Mouse (Mus musculus): ENCODE data around the gene 0610009B22Rik.
"Not testable (repeated sequence)": the region's sequence is repeated elsewhere in the genome, so short reads cannot be mapped to it uniquely, and the experiment has no call there.

0610009B22Rik gene

DNA sequence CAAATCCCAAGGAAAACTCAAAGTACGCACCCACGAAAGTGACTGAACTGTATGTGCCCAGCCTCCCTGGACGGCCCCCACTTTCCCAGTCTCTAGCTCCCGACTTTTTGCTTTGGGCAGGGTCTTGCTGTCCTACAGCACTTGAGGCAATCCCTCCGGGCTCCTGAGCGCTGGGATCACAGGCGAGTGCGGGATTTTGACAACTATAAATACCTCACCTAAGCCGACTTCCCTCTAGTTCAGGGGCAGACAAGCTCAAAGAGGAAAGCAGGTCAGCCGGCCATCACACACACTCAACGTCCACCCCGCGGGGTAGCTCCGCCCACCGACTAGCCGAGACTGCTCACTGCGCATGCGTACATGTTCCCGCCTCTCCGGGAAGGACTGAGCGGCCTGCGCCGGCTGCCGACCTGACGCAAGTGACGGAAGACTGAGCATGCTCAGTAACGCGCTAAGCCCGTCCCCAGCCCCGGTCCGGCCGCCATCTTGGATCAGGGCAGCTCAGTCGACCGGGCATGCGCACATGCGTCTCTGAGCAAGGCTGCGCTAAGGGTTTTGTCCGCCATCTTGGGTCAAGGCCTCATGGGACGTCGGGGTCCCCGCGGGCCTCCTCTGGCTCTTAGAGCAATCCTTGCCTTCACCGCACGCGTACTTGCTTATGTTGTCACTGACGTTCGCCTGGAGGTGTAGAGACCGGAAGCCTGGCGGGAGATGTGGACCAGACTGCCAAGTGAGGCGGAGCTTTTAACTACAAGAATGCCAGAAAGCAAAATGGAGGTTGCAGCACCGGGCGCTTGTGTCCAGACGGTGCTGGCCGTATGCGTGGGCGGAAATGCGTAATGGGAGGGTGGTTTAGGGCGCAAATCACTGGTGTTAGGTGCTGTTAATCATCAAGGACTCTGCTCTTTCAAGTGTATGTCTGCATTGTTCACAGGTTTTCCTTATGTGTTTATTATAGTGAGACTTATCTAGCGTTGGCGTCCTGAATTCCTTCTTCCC, at the start of gene 0610009B22Rik:
0610009B22Rik (minus strand) TSS at position 545 of the 999 bp plus-strand sequence.
- DNase-seq (ENCODE audit: low spot score): peak; percentile 100

DNA sequence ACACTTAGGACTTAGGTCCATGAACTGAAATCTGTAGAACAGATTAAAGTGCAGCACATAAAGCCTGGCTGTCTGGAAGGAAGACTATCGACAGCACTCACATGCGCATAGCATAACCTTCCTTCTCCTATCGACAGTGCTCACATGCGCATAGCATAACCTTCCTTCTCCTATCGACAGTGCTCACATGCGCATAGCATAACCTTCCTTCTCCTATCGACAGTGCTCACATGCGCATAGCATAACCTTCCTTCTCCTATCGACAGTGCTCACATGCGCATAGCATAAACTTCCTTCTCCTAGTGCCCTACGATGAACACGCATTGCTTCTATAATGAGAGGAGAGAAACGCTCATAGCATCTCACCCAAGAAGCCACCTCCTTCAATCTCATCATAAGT, 45.5 kb upstream of the 0610009B22Rik start:
- DNase-seq (ENCODE audit: low spot score): not testable (repeated sequence)

DNA sequence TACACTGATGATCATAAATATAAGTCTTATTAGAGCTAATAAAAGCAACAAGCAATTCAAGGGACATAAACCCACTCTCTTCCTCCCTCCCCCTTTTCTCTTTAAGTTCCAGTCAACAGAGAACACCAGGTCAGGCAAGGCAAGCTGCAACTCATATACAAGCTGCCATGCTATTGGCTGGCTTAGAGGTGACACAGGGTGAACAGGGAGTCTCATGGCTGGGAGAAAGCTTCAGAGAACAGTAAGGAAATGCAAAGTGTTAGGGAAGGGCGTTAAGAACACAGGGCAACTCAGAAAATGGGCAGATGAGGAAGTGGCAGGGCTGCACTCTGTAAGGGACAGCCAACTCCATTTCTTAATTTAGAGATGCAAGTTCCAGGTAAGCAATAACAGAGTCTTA, 44.2 kb upstream of the 0610009B22Rik start:
- no peak for DNase-seq (ENCODE audit: low spot score)

DNA sequence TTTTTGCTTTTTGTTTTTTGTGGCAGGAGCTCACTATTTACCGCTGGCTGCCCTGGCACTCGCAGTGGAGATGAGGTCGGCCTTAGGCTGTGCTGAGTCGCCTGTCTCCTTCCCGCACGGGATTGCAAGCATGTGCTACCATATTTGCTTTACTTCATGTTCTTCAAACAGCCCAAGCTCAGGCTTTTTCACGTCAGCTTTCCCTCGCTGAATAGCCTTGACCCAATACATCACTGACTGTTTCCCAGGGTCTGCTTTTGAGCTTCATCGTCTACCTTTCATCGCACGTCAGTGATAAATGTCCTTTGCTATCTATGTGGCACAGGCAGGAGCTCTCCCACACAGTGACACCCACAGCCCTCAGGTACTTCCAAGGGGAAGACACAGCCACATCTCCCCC, 32.4 kb upstream of the 0610009B22Rik start:
- no peak for DNase-seq (ENCODE audit: low spot score)

DNA sequence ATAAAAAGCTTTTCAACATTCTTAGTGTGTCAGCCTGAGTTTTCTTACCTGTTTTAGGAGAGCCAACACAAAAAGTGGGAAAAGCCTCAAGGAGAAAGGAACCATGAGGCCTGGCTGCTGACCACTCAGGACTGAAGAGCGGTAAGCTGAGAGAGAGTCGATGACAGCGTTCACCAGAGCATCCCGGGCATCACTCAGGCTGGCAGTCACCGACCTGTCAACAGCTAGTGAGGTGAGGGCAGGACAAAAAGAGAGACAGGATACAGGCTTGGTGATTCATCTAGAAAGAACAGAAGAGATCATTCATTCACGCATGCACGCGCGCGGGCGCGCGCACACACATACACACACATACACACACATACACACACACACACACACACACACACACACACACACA, 18.4 kb upstream of the 0610009B22Rik start:
- DNase-seq (ENCODE audit: low spot score): no peak

DNA sequence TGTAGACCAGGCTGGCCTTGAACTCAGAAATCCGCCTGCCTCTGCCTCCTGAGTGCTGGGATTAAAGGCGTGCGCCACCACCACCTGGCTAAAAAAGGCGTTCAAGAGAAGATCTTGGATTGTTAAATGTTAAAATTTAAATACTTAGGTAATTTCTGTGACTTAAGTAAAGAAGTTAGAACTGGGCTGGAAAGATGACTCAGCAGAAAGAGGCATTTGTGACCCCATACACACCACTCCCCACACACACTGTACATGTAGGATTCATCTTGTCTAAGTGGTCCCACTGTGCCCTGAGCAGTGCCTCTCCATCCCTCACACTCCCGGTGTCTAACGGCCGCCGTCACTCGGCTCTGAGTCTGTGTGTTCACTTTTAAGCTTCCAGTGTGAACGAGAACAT, 17.8 kb upstream of the 0610009B22Rik start:
- no peak for DNase-seq (ENCODE audit: low spot score)

DNA sequence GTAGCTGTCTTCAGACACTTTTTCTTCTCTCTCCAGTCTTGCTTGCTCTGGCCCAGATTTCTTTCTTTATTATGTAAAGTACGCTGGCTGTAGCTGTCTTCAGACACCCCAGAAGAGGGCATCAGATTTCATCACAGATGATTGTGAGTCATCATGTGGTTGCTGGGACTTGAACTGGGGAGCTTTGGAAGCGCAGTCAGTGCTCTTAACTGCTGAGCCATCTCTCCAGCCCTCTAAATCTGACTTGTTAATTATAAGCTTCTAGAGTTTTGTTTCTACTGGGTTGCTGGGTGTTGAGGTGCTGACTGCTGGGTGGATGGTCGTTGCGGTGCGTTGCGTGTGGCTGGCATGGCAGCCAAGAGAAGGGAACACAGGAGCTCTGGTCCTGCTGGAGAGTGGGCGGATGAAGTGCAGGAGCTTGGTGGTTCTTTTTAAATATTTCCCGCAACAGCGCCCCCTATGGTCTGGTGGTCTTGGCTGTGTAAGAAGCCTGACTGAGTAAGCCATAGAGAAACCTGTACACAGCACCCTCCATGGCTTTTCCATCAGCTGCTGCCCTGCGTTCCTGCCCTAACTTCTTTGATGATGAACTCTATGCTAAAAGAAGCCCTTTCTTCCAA, 14.8 kb upstream of the 0610009B22Rik start:
- DNase-seq (ENCODE audit: low spot score): peak; percentile 57

DNA sequence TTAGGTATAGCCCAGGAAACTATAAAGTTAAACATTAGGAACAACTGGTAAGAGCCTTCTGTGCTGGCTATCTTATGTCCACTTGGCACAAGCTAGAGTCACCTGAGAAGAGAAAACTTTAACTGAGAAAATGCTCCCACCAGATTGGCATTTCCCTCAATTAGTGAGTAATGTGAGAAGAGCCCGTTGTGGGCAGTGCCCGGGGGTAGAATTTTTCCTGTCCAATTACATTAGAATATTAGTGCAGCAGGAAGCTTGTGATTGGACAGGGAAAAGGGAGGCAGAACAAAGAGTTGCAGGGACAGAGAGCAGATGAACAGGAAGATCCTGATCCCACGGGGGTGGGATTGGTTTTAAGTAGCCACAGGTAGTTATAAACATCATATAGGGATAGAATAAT, 14.2 kb upstream of the 0610009B22Rik start:
- no peak for DNase-seq (ENCODE audit: low spot score)

DNA sequence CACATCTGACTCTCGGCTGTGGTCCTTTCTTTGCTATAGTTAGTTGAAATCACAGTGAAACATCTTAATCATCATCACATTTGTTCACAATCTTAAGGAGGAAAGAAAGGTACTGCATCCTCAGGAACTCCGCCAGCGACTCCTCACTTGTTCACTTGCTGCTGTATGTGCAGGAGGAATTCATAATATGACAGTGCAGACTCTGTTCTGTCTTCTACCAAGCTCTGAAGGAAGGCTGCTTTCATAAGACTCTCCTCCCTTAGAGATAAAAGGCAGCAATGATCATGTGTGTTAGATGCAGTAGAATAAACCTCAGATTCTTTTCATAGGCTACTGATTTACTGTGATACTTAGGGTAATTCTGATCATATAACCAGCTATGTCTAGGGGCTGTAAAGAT, 6.3 kb upstream of the 0610009B22Rik start:
- DNase-seq (ENCODE audit: low spot score): no peak

DNA sequence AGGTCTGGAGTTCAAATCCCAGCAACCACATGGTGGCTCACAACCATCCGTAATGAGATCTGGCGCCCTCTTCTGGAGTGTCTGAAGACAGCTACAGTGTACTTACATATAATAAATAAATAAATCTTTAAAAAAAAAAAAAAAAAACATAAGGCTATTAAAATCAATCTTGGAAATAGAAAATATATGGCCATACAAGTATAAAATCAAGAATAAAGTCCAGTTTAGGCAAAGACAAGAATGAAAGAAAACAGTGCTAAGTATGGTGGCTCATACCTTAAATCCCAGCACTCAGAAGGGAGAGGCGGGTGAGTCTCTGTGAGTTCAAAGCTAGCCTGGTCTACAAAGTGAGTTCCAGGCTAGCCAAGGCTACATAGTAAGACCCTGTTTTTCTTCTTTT, 1.9 kb upstream of the 0610009B22Rik start:
- not testable (repeated sequence) for DNase-seq (ENCODE audit: low spot score)

DNA sequence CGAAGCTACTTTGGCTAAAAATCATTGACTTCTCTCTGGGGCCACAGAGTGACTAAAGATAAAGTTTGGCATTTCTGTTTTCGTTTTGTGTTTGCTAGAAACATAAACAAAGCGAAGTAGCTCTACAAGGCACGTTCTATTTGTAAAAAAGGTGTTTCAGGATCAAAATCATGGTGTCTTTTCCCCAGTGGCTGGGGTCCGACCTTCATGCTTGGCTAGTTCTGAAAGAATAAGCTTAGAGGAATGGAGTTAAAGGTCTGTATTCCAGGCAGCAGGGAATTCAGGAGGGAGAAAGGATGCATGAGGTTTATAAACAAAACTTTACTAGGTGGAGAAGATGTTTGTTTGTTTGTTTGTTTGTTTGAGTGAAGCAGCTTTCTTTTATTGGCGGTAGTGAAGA, 669 bp upstream of the 0610009B22Rik start:
- no peak for DNase-seq (ENCODE audit: low spot score)

DNA sequence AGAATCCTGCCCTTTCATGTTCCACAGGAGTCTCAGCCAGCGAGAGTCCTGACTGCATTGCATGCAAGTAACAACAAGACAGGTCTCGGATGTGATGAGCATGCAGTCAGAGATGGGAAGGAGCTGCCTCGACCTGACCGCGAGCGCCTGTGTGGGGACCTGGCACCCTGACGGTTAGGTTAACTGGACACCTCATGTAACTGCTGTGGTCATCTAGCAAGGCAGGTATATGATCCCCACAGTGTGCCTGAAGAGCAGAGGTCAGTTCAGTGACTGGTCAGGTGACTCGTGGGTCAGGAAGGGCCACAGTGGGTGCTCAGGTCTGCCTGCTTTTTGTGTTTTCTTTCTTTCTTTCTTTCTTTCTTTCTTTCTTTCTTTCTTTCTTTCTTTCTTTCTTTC, 6.7 kb downstream of the 0610009B22Rik start:
- no peak for DNase-seq (ENCODE audit: low spot score)

DNA sequence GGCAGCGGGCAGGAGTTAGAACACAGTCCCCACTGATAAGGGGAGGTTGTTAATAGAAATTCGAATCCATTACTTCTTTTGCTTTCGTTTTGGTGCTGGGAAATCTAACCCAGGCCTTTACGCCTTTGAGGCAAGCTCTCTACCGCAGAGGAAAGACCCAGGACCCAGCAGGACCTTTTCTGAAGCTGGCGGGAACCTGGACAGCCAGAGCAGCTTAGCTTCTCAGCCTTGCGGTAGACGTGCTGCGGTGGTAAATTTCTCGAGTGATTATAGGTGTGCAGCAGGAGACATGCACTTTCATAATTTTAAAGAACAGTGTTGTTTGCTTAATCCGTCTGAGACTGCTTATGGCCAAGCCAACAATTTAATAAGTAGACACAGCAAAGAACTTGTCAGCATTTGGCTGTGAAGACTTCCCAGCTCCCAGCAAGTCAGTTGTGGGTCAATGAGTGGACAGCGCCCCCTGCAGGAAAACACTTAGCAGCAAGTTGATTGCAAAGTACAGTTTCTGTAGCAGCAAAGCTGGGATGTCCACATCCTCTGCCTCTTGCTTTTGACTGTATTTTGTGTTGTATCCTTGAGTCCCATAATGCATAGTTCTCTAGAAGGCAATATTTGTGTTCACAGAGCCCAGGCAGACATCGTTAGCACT, 7.2 kb downstream of the 0610009B22Rik start:
- peak; percentile 79 for DNase-seq (ENCODE audit: low spot score)

DNA sequence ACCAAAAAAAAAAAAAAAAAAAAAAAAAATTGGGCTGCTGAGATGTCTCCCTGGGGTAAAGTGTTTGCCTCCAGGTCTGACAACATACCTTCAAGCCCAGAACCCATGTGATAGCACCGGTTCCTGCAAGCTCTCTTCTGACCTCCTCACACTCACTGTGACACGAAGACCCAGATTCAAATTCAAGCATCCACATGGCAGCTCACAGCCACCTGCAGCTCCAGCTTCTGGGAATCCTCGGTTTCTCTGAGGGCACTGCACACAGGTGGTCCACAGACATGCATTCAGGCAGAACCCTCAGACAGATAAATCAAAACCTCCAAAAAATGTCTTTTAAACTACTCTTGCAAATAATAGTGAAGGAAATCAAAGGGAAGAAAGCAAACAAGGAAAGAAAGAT, 9.2 kb downstream of the 0610009B22Rik start:
- no peak for DNase-seq (ENCODE audit: low spot score)

DNA sequence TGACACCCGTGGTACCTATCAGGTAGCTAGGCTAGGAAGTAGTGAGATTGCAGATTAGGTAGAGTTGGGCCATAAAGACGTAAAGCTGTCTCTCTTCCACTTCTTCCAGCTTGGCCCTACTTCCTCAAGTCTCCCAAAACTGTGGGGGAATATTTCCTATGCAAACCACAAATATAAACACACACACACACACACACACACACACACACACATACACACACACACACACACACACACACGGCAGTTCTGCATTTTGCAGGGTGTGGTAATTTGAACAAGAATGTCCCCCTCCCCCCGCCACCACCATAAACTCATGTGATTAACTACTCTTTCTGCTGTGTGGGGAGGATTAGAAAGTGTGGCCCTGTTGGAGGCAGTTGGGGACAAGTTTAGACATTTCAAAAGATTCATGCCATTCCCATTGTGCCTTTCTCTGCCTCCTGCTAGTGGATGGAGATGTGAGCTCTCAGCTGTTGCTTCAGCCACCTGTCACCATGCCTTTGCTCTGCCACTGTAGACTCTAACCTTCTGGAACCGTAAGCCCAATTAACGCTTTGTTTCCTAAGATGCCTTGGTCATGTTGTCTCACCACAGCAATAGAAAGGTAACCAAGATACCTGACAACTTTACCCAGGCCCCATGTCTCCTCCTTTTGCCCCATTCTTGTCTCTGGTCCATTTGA, 10.8 kb downstream of the 0610009B22Rik start:
- no peak for DNase-seq (ENCODE audit: low spot score)

DNA sequence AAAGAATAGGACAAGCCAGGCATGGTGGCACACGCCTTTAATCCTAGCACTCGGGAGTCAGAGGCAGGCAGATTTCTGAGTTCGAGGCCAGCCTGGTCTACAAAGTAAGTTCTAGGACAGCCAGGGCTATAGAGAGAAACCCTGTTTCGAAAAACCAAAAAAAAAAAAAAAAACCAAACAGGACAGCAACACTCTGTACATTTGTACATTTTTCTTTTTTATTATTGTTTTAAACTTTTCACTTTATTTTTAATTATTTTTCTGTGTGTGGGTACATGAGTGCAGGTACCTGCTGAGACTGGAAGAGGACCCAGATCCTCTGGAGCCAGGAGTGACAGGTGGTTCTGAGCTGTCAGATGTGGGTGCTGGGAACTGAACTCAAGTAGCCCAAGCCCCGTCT, 13.3 kb downstream of the 0610009B22Rik start:
- DNase-seq (ENCODE audit: low spot score): no peak

DNA sequence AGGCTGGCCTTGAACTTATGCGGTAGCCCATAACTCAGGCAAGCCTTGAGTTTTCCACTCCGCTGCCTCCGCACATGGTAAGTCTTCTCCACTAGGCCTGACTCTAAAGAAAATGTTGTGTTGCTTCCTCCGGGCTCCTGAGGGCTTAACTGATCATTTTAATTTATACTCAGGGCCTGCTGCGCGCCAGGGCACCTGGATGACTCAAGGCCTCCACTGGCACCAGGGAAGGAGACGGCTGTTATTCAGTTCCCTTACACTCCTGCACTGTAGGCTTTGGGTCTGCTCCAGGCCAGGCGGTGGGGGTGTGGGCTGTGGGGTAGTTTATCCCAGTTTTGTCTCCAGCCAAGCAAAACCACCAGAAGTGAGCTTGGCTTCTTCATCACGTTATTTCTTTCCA, 15.4 kb downstream of the 0610009B22Rik start:
- no peak for DNase-seq (ENCODE audit: low spot score)

DNA sequence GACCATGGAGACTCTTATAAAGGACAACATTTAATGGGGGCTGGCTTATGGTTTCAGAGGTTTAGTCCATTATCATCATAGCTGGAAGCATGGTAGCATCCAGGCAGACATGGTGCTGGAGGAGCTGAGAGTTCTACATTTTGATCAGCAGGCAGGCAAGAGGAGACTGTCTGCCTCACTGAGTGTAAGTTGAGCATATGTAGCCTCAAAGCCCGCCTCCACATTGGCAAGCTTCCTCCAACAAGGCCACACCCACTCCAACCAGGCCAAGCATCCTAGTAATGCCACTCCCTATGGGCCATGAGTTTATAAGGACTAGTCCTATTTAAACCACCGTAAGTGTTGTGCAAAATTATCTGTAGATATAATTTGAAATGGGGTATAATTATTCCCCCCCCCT, 17.3 kb downstream of the 0610009B22Rik start:
- no peak for DNase-seq (ENCODE audit: low spot score)

DNA sequence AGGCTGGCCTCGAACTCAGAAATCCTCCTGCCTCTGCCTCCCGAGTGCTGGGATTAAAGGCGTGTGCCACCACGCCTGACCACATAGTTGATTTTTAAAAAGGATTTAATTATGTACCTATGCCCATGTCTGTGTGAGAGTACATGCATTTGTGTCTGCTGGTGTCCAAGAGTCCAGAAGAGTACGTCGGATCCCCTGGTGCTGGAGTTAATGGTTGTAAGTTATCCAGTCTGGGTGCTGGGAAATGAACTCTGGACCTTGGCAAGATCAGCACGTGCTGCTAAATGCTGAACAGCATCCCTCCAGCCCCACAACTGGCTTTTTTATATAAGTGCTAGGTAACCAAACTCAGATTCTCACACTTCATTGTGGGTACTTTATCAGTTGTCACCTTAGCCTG, 17.8 kb downstream of the 0610009B22Rik start:
- no peak for DNase-seq (ENCODE audit: low spot score)

DNA sequence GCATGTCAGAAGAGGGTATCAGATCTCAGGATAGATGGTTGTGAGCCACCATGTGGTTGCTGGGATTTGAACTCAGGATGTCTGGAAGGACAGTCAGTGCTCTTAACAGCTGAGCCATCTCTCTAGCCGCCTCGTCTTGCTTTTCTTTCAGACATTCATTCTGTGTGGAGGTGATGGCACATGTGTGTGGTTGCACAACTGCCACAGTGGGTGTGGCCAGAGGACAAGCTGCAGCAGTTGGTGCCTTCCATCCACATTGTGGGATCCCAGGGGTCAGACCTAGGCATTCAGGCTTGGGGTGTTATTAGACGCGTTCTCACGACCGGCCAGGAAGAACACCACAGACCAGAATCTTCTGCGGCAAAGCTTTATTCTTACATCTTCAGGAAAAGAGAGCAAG, 23.9 kb downstream of the 0610009B22Rik start:
- not testable (repeated sequence) for DNase-seq (ENCODE audit: low spot score)

DNA sequence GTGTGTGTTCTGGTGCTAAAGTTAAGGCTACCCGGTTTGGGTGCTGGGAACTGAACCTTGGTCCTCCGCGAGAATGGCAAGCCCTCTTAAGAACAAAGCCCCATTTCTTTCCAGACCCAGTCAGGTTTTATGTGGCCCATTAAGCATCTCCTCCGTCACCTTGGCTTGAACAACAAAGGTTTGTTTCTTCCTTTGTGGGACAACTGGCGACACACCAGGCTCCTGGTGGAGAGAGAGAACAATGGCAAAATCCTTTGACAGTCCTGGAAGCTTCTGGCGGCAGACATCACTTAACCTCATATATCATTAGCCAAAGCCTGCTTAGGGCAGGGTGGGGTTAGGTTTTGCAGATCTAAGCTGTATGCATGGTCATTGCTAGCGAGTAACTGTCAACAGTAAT, 26.0 kb downstream of the 0610009B22Rik start:
- DNase-seq (ENCODE audit: low spot score): no peak

DNA sequence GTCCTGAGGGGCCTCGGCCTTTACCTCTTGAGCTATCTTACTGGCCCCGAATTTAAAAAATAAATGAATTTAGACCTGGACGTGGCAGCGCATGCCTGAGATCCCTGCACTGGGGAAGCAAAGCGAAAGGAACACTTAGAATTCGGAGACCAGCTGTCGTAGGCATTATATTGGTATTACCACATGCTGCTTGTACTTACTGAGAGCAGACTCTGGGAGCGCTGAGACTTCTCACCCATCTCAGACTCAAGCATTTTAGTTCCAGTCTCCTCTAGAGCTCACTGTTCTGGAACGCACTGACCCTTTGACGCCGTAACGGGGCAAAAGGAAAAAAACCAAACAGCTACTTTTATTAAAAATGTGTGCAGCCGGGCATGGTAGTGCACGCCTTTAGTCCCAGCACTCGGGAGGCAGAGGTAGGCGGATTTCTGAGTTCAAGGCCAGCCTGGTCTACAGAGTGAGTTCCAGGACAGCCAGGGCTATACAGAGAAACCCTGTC, 26.8 kb downstream of the 0610009B22Rik start:
- DNase-seq (ENCODE audit: low spot score): no peak

Data from c-Kit-positive CD71-positive TER-119-positive erythroid progenitor cells, embryonic 14.5 days (primary cell).